Mouse (Mus musculus) cerebral cortex, adult 2 months (tissue): ENCODE results near the gene Tns2.

Experiments
- whole genome bisulfite sequencing: fragments of 180-500 bp; shearing (Covaris S2); methylation state at CpG from one replicate; pipeline ENCODE4 v1.1.7; 2018; 5-methylcytosine and 5-hydroxymethylcytosine counted together

The Tns2 gene

GRCm38 (mm10) chr15:102091688-102092087 is 8.5 kb upstream of the Tns2 start:
- 63% methylated on average over 1 of the region's 1 CpGs for WGBS

- 89% methylated on average over 4 of the region's 4 CpGs for WGBS
Measured at GRCm38 (mm10) chr15:102092222-102092621, 8.0 kb upstream of the Tns2 start.

- WGBS: 44% methylated on average over 2 of the region's 2 CpGs
Measured at GRCm38 (mm10) chr15:102094157-102094556, 6.1 kb upstream of the Tns2 start.

GRCm38 (mm10) chr15:102094988-102095387 is 5.2 kb upstream of the Tns2 start:
- WGBS: 75% methylated on average over 16 of the region's 16 CpGs

- WGBS: 69% methylated on average over 8 of the region's 8 CpGs
Measured at GRCm38 (mm10) chr15:102097147-102097915, 2.9 kb upstream of the Tns2 start.

GRCm38 (mm10) chr15:102097991-102098555 is 2.1 kb upstream of the Tns2 start:
- 40% methylated on average over 5 of the region's 5 CpGs for WGBS

GRCm38 (mm10) chr15:102099260-102099659 is 953 bp upstream of the Tns2 start:
- 58% methylated on average over 5 of the region's 5 CpGs for WGBS

GRCm38 (mm10) chr15:102099771-102100160 is 447 bp upstream of the Tns2 start:
- WGBS: 24% methylated on average over 8 of the region's 8 CpGs

- WGBS: 36% methylated on average over 10 of the region's 10 CpGs
Measured at GRCm38 (mm10) chr15:102100996-102101671, 921 bp downstream of the Tns2 start.

- WGBS: 52% methylated on average over 11 of the region's 11 CpGs
Measured at GRCm38 (mm10) chr15:102101672-102102541, 1.7 kb downstream of the Tns2 start.

- WGBS: 52% methylated on average over 6 of the region's 6 CpGs
Measured at GRCm38 (mm10) chr15:102102548-102103121, 2.4 kb downstream of the Tns2 start.

GRCm38 (mm10) chr15:102103371-102103946 is 3.2 kb downstream of the Tns2 start:
- WGBS: 31% methylated on average over 14 of the region's 14 CpGs

GRCm38 (mm10) chr15:102103947-102104555 is 3.8 kb downstream of the Tns2 start:
- WGBS: 42% methylated on average over 12 of the region's 12 CpGs

- WGBS: 35% methylated on average over 5 of the region's 5 CpGs
Measured at GRCm38 (mm10) chr15:102105360-102105759, 5.1 kb downstream of the Tns2 start.

GRCm38 (mm10) chr15:102105764-102106730 is 5.8 kb downstream of the Tns2 start:
- 35% methylated on average over 18 of the region's 18 CpGs for WGBS

GRCm38 (mm10) chr15:102106754-102107456 is 6.7 kb downstream of the Tns2 start:
- WGBS: 21% methylated on average over 38 of the region's 38 CpGs

- 29% methylated on average over 13 of the region's 13 CpGs for WGBS
Measured at GRCm38 (mm10) chr15:102107689-102108573, 7.7 kb downstream of the Tns2 start.
